In genomic region chr16:45242700-45243099, GRCm38 (mm10) we compare ENCODE assay signal across 20 mouse cellular contexts. TPM values are rescaled to one million over a fixed set of nuclear protein-coding genes. Genes with fewer than 3 reads are reported as not detected.
DNase-seq lines count a peak whose midpoint lies in the region; ATAC-seq and TF ChIP-seq lines count a peak whose summit lies in the region.
"Had no signal": no experiment of that assay in that cellular context is flagged by ENCODE, and none has a peak within 500 bp of the region (broad histone marks: within the 10 kb centered on the region; RNA-seq: fewer than 3 reads in every experiment).

No protein-coding gene starts in this region.

- ATAC-seq in forebrain, embryonic 14.5 days = peak; percentile 63; the same call in 1 of the 2 replicates
- 0 out of 2 replicates have a peak, but pooled peaks have one; percentile 55 for ATAC-seq in limb, embryonic 14.5 days (ENCODE audit: low FRiP score, low read depth)
- ATAC-seq: intestine, embryonic 16.5 days had no signal

- no peak overlapping the region for H3K27ac ChIP-seq in forebrain, embryonic 14.5 days (ENCODE audit: low read depth, low read length)
- no peak overlapping the region for H3K27ac ChIP-seq in forebrain, embryonic 10.5 days
- no peak overlapping the region for H3K27ac ChIP-seq in limb, embryonic 14.5 days (replicated peaks; ENCODE audit: low read depth, low read length)
- no peak overlapping the region for H3K27ac ChIP-seq in limb, embryonic 10.5 days
- H3K27ac ChIP-seq: forebrain, embryonic 12.5 days; heart, embryonic 13.5 days; hindbrain, embryonic 12.5 days had no signal

- H3K9ac ChIP-seq in forebrain, embryonic 14.5 days (ENCODE audit: low read length) = no peak overlapping the region
- no peak overlapping the region for H3K9ac ChIP-seq in limb, embryonic 14.5 days (ENCODE audit: low read depth, low read length, severe bottlenecking)
- H3K9ac ChIP-seq: forebrain, embryonic 12.5 days; heart, embryonic 13.5 days; hindbrain, embryonic 12.5 days had no signal

- H3K9me3 ChIP-seq in forebrain, embryonic 14.5 days (replicated peaks; ENCODE audit: control insufficient read depth, low read length) = no peaks in the 10 kb centered on the region
- no peaks in the 10 kb centered on the region for H3K9me3 ChIP-seq in forebrain, embryonic 10.5 days
- no peaks in the 10 kb centered on the region for H3K9me3 ChIP-seq in limb, embryonic 14.5 days (ENCODE audit: control insufficient read depth, low read length)
- H3K9me3 ChIP-seq in limb, embryonic 10.5 days (replicated peaks) = no peaks in the 10 kb centered on the region
- H3K9me3 ChIP-seq: forebrain, embryonic 12.5 days; heart, embryonic 13.5 days; hindbrain, embryonic 12.5 days had no signal

- no peak for TF ChIP-seq POLR2A in limb, embryonic 14.5 days (IDR thresholded peaks at IDR 0.05; ENCODE audit: borderline replicate concordance, extremely low read depth, insufficient read depth, insufficient read length)
- TF ChIP-seq POLR2A in brain, embryonic 14.5 days (IDR thresholded peaks at IDR 0.05; ENCODE audit: borderline replicate concordance, extremely low read depth, insufficient read depth, insufficient read length, poor library complexity, severe bottlenecking) = no peak

- H3K4me2 ChIP-seq in forebrain, embryonic 14.5 days (ENCODE audit: low read length) = no peak overlapping the region
- no peak overlapping the region for H3K4me2 ChIP-seq in limb, embryonic 14.5 days (replicated peaks; ENCODE audit: low read depth, low read length, severe bottlenecking)
- H3K4me2 ChIP-seq: forebrain, embryonic 12.5 days; heart, embryonic 13.5 days; hindbrain, embryonic 12.5 days had no signal

- no peaks in the 10 kb centered on the region for H3K36me3 ChIP-seq in forebrain, embryonic 14.5 days (ENCODE audit: control insufficient read depth, insufficient read depth, low read length)
- no peaks in the 10 kb centered on the region for H3K36me3 ChIP-seq in forebrain, embryonic 10.5 days (replicated peaks)
- no peaks in the 10 kb centered on the region for H3K36me3 ChIP-seq in limb, embryonic 14.5 days (ENCODE audit: control insufficient read depth, insufficient read depth, low read length)
- no peaks in the 10 kb centered on the region for H3K36me3 ChIP-seq in limb, embryonic 10.5 days
- H3K36me3 ChIP-seq: forebrain, embryonic 12.5 days; heart, embryonic 13.5 days; hindbrain, embryonic 12.5 days had no signal

- WGBS in forebrain, embryonic 14.5 days = 55% methylated on average over 1 of the region's 1 CpGs
- WGBS in forebrain, embryonic 10.5 days = 89% methylated on average over 1 of the region's 1 CpGs
- WGBS in limb, embryonic 14.5 days = 83% methylated on average over 1 of the region's 1 CpGs
- WGBS in limb, embryonic 10.5 days = 98% methylated on average over 1 of the region's 1 CpGs

- no peak overlapping the region for H3K4me3 ChIP-seq in forebrain, embryonic 14.5 days (ENCODE audit: low read depth, low read length)
- no peak overlapping the region for H3K4me3 ChIP-seq in forebrain, embryonic 10.5 days
- no peak overlapping the region for H3K4me3 ChIP-seq in limb, embryonic 14.5 days (replicated peaks; ENCODE audit: low read length)
- H3K4me3 ChIP-seq in limb, embryonic 10.5 days = no peak overlapping the region
- H3K4me3 ChIP-seq: forebrain, embryonic 12.5 days; heart, embryonic 13.5 days; hindbrain, embryonic 12.5 days had no signal

- no peaks in the 10 kb centered on the region for H3K4me1 ChIP-seq in forebrain, embryonic 14.5 days (ENCODE audit: control insufficient read depth, insufficient read depth, low read length)
- H3K4me1 ChIP-seq in forebrain, embryonic 10.5 days = peaks cover 15% of the 10 kb centered on the region
- no peaks in the 10 kb centered on the region for H3K4me1 ChIP-seq in limb, embryonic 14.5 days (ENCODE audit: control insufficient read depth, insufficient read depth, low read length)
- no peaks in the 10 kb centered on the region for H3K4me1 ChIP-seq in limb, embryonic 10.5 days
- H3K4me1 ChIP-seq: heart, embryonic 13.5 days had no signal

- H3K27me3 ChIP-seq in forebrain, embryonic 14.5 days (replicated peaks; ENCODE audit: control insufficient read depth, insufficient read depth, low read length) = no peaks in the 10 kb centered on the region
- H3K27me3 ChIP-seq in forebrain, embryonic 10.5 days (ENCODE audit: poor library complexity, severe bottlenecking) = no peaks in the 10 kb centered on the region
- H3K27me3 ChIP-seq in limb, embryonic 14.5 days (ENCODE audit: control insufficient read depth, insufficient read depth, low read length) = no peaks in the 10 kb centered on the region
- H3K27me3 ChIP-seq in limb, embryonic 10.5 days (ENCODE audit: low read depth, poor library complexity, severe bottlenecking) = no peaks in the 10 kb centered on the region
- H3K27me3 ChIP-seq: forebrain, embryonic 12.5 days; heart, embryonic 13.5 days; hindbrain, embryonic 12.5 days had no signal

- no peak for TF ChIP-seq CTCF in brain, embryonic 14.5 days (IDR thresholded peaks at IDR 0.05; ENCODE audit: borderline replicate concordance, extremely low read depth, insufficient read depth, insufficient read length)

- peak; percentile 51 for DNase-seq in forebrain, embryonic 14.5 days (ENCODE audit: low spot score)
- DNase-seq in forebrain, embryonic 10.5 days (ENCODE audit: extremely low spot score, low spot score) = no peak
- peak; percentile 28 for DNase-seq in limb, embryonic 14.5 days (ENCODE audit: low spot score)
- DNase-seq in limb, embryonic 10.5 days (ENCODE audit: low spot score) = no peak
- DNase-seq in brain, adult 2 months (ENCODE audit: low read depth, low spot score) = peak; percentile 27
- DNase-seq in brain, embryonic 14.5 days (ENCODE audit: low read depth) = peak; percentile 64
- no peak for DNase-seq in kidney, postnatal 14 days
- DNase-seq: adrenal gland, adult 2 months; adrenal gland, postnatal 25 days; cerebellum, adult 11 months; cerebellum, adult 9-10 months; cerebellum, postnatal 36 days; gastrocnemius, postnatal 36 days; heart, adult 11 months; heart, postnatal 36 days had no signal

RNA-seq across cellular contexts. Expression of gene Btla, which starts 18.6 kb away (rescaled TPM):
- polyA plus RNA-seq in forebrain, embryonic 14.5 days (2014; fragmentation: Nextera tagmentation; extraction: Ambion mirVana) = 0.09 and 0.13 TPM in 2 replicates
- 0.11 and 0.30 TPM in 2 replicates for polyA plus RNA-seq in forebrain, embryonic 10.5 days (2016; fragmentation: Nextera tagmentation; extraction: Ambion mirVana)
- polyA plus RNA-seq in limb, embryonic 14.5 days (2012; rRNA removed) = 0.35 TPM in 2 replicates
- 0.70 and 0.73 TPM in 2 replicates for polyA plus RNA-seq in limb, embryonic 14.5 days (2014; fragmentation: Nextera tagmentation; extraction: Ambion mirVana)
- polyA plus RNA-seq in limb, embryonic 10.5 days (2016; fragmentation: Nextera tagmentation; extraction: Ambion mirVana) = 0.10 TPM in 1 of 2 replicates, not detected in the other
- polyA plus RNA-seq in brain, embryonic 14.5 days (2012; rRNA removed) = 0.16 and 0.26 TPM in 2 replicates
- polyA plus RNA-seq: heart, postnatal 0 days had no signal

Comparison
In these comparisons a context has a peak if more than half of its experiments do, and no peak if none do; other contexts are left out.
1. DNase-seq: peak in forebrain, embryonic 14.5 days (single experiment), limb, embryonic 14.5 days (single experiment), brain, adult 2 months (single experiment) and brain, embryonic 14.5 days (single experiment); none in forebrain, embryonic 10.5 days (single experiment), limb, embryonic 10.5 days (single experiment) and kidney, postnatal 14 days (single experiment).